Mouse (Mus musculus) E14TG2a.4 (cell line): ENCODE measurements around the gene Fam53b.

ENCODE experiments used
- CTCF ChIP-seq: conservative IDR thresholded peaks from 2 replicates; pipeline ENCODE4 v1.5.1; 2014; ENCODE audit warnings: low read length
- NANOG ChIP-seq: IDR thresholded peaks from 2 replicates; pipeline ENCODE4 v1.6.1; 2014; ENCODE audit warnings: borderline replicate concordance, low read length, mixed read lengths
- POU5F1 ChIP-seq: IDR thresholded peaks from 2 replicates; pipeline ENCODE4 v1.6.1; 2014; ENCODE audit warnings: low read length, borderline replicate concordance

- no peak for TF ChIP-seq CTCF
- no peak for TF ChIP-seq NANOG
- TF ChIP-seq POU5F1: no peak
Measured at GRCm38 (mm10) chr7:132777117-132777516, 36.6 kb downstream of the Fam53b start.
